Mouse (Mus musculus): ENCODE measurements around the gene Atg4a. TPM values are rescaled to one million over a fixed set of nuclear protein-coding genes. Genes with fewer than 3 reads are reported as not detected.
A peak's percentile ranks its signal among the peaks of the same experiment; 100 is the strongest.

Gene Atg4a
- total RNA-seq, 2 experiments from 2014 or later = 15.9 to 16.8 TPM

- DNase-seq (ENCODE audit: low spot score in 2 of 2) = no peak
Measured at GRCm38 (mm10) chrX:141157626-141158025, 200.9 kb downstream of the Atg4a start.

- no peak for DNase-seq (ENCODE audit: low spot score in 2 of 2)
Measured at GRCm38 (mm10) chrX:141158160-141158559, 201.5 kb downstream of the Atg4a start.

GRCm38 (mm10) chrX:141160371-141160770 lies 203.7 kb downstream of the Atg4a start:
- DNase-seq (ENCODE audit: low spot score in 2 of 2) = no peak

GRCm38 (mm10) chrX:141165067-141165466 lies 208.4 kb downstream of the Atg4a start:
- DNase-seq (ENCODE audit: low spot score in 2 of 2) = no peak

GRCm38 (mm10) chrX:141175353-141175752 lies 218.6 kb downstream of the Atg4a start:
- no peak for DNase-seq (ENCODE audit: low spot score in 2 of 2)

- no peak for DNase-seq (ENCODE audit: low spot score in 2 of 2)
Measured at GRCm38 (mm10) chrX:141195036-141195435, 238.3 kb downstream of the Atg4a start.

GRCm38 (mm10) chrX:141198993-141199392 lies 242.3 kb downstream of the Atg4a start:
- DNase-seq (ENCODE audit: low spot score in 2 of 2) = no peak

- peak in 1 of 2 experiments; percentile 2 for DNase-seq (ENCODE audit: low spot score in 2 of 2)
Measured at GRCm38 (mm10) chrX:141212802-141213201, 256.1 kb downstream of the Atg4a start.

Other genes with a start within 250 kb of the Atg4a start
- not detected for gene Tex13b, start 143.5 kb upstream of the Atg4a start, total RNA-seq (2021)
- gene Vsig1, start 49.3 kb upstream of the Atg4a start, total RNA-seq (2021) = not detected
- 10 to 100 TPM; 27.8 to 30.2 TPM for gene Psmd10, start 179 bp upstream of the Atg4a start, total RNA-seq (2021)